Mouse (Mus musculus): ENCODE results near the gene Clec4f. TPM values are rescaled to one million over a fixed set of nuclear protein-coding genes. Genes with fewer than 3 reads are reported as not detected.

The Clec4f gene
- polyA plus RNA-seq, 1 experiment, result not detected

- no peak overlapping the region for H3K27ac ChIP-seq (ENCODE audit: insufficient read depth, low read depth, low read length)
- H3K36me3 ChIP-seq (ENCODE audit: control insufficient read depth, insufficient read depth, low read length), result no peaks in the 10 kb centered on the region
- no peaks in the 10 kb centered on the region for H3K27me3 ChIP-seq (replicated peaks; ENCODE audit: control insufficient read depth, insufficient read depth, low read length)
- no peaks in the 10 kb centered on the region for H3K4me1 ChIP-seq (ENCODE audit: control insufficient read depth, insufficient read depth, low read length)
- no peak for DNase-seq
- WGBS, result 81% methylated on average over 2 of the region's 2 CpGs
- TF ChIP-seq CTCF (conservative IDR thresholded peaks at IDR 0.05; ENCODE audit: insufficient read depth, insufficient read length, low read depth, low read length), result no peak
- no peak for TF ChIP-seq POLR2A (IDR thresholded peaks at IDR 0.05; ENCODE audit: low read depth, low read length)
- H3K4me3 ChIP-seq (ENCODE audit: insufficient read depth, low read depth, low read length), result no peak overlapping the region
Measured at GRCm38 (mm10) chr6:83595035-83595434, 61.0 kb downstream of the Clec4f start.

Other genes with a start within 250 kb of the Clec4f start
- gene Tet3, start 197.1 kb downstream of the Clec4f start, polyA plus RNA-seq (2012; rRNA removed), result 7.1 and 8.0 TPM in 2 replicates
- 50.0 and 50.5 TPM in 2 replicates for gene Dguok, start 149.2 kb downstream of the Clec4f start, polyA plus RNA-seq (2012; rRNA removed)
- gene Actg2, start 119.9 kb downstream of the Clec4f start, polyA plus RNA-seq (2012; rRNA removed), result 2.0 and 10.5 TPM in 2 replicates
- 13.9 and 15.7 TPM in 2 replicates for gene Stambp, start 83.5 kb downstream of the Clec4f start, polyA plus RNA-seq (2012; rRNA removed)
- gene Cd207, start 21.7 kb upstream of the Clec4f start, polyA plus RNA-seq (2012; rRNA removed), result 0.19 and 0.28 TPM in 2 replicates
- gene Vax2, start 55.1 kb upstream of the Clec4f start, polyA plus RNA-seq (2012; rRNA removed), result not detected in 2 replicates
- gene Atp6v1b1, start 86.8 kb upstream of the Clec4f start, polyA plus RNA-seq (2012; rRNA removed), result 137 and 154 TPM in 2 replicates
- gene Ankrd53, start 106.5 kb upstream of the Clec4f start, polyA plus RNA-seq (2012; rRNA removed), result 0.14 TPM in 2 replicates
- 156 and 169 TPM in 2 replicates for gene Tex261, start 119.6 kb upstream of the Clec4f start, polyA plus RNA-seq (2012; rRNA removed)
- 32.2 and 38.6 TPM in 2 replicates for gene Nagk, start 138.8 kb upstream of the Clec4f start, polyA plus RNA-seq (2012; rRNA removed)
- gene Paip2b, start 175.6 kb upstream of the Clec4f start, polyA plus RNA-seq (2012; rRNA removed), result 7.1 and 10.0 TPM in 2 replicates
- 6.2 and 7.4 TPM in 2 replicates for gene Zfp638, start 210.9 kb upstream of the Clec4f start, polyA plus RNA-seq (2012; rRNA removed)

All from kidney, adult 2 months (tissue).